Mouse (Mus musculus): ENCODE measurements at regions not wholly inside any gene's neighbourhood (a gene's known extent, or its start where the extent isn't known, plus 50 kb on each side); places are given as distances from the start of the nearest gene placed in this dataset.

DNA sequence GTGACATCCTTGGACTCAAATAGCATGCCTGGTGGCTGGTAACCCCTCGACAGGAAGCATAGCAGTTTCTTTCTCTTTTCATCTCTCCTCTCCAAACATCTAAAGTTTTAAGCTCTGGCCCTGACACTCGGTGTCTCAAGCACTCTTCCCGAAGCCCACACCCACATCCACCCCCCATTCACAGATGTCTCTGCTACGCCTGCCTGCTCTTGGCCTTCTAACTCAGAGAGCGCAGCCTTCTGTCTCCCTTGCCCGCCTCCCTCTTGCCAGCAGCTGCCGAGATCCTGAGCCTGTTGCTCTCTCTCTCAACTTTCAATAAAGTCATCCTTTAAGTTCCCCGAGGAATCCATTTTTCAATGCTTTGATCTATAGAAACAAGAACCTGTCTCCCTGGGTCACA is 277.1 kb upstream of the Sulf2 start:
- TF ChIP-seq CTCF (conservative IDR thresholded peaks at IDR 0.05; ENCODE audit: low read length) (no peak), POU5F1 (IDR thresholded peaks at IDR 0.05; ENCODE audit: borderline replicate concordance, low read length) (no peak)
